Mouse (Mus musculus) midbrain, embryonic 13.5 days (tissue): Measurements from ENCODE around the gene Sap25. TPM values are rescaled to one million over a fixed set of nuclear protein-coding genes. Genes with fewer than 3 reads are reported as not detected.

Experiments
- ATAC-seq: fragments of 200-750 bp; cut with Nextera tagmentation; 2 replicates; pipeline ENCODE4 v1.8.0; 2017; ENCODE audit warnings: mild to moderate bottlenecking, moderate TSS enrichment, moderate library complexity
- H3K27ac ChIP-seq: fragments of 300-500 bp; sonication (generic); 2 replicates; pipeline ENCODE4 v1.5.1; 2015; ENCODE audit warnings: inconsistent platforms, mild to moderate bottlenecking, moderate library complexity
- H3K27me3 ChIP-seq: fragments of 300-500 bp; sonication (generic); 2 replicates; pipeline ENCODE4 v1.6.1; 2015; ENCODE audit warnings: mild to moderate bottlenecking, inconsistent platforms
- H3K36me3 ChIP-seq: fragments of 300-500 bp; sonication (generic); 2 replicates; pipeline ENCODE4 v1.6.1; 2015; ENCODE audit warnings: mild to moderate bottlenecking, inconsistent platforms
- H3K4me1 ChIP-seq: fragments of 300-500 bp; sonication (generic); replicated peaks from 2 replicates; pipeline ENCODE4 v1.6.1; 2015; ENCODE audit warnings: inconsistent platforms
- H3K4me2 ChIP-seq: fragments of 300-500 bp; sonication (generic); replicated peaks from 2 replicates; pipeline ENCODE4 v1.6.1; 2015; ENCODE audit warnings: moderate library complexity, mild to moderate bottlenecking, inconsistent platforms
- H3K4me3 ChIP-seq: fragments of 300-500 bp; sonication (generic); replicated peaks from 2 replicates; pipeline ENCODE4 v1.5.1; 2015; ENCODE audit warnings: mild to moderate bottlenecking, inconsistent platforms
- H3K9ac ChIP-seq: fragments of 300-500 bp; sonication (generic); replicated peaks from 2 replicates; pipeline ENCODE4 v1.6.1; 2015; ENCODE audit warnings: mild to moderate bottlenecking, inconsistent platforms
- H3K9me3 ChIP-seq: fragments of 300-500 bp; sonication (generic); 2 replicates; pipeline ENCODE4 v1.6.1; 2016; ENCODE audit warnings: mild to moderate bottlenecking, inconsistent platforms
- WGBS: fragments of 180-500 bp; shearing (Covaris S2); methylation state at CpG from one replicate; pipeline ENCODE4 v1.1.7; 2015; 5-methylcytosine and 5-hydroxymethylcytosine counted together
- polyA plus RNA-seq: library from polyadenylated mRNA; unstranded; fragments of >200 nt; fragmentation: Nextera tagmentation; extraction: Ambion mirVana; gene quantifications from 2 replicates; pipeline ENCODE4 v1.2.1, GENCODE M21; 2015

Gene Sap25
- polyA plus RNA-seq, 1 experiment from 2014 or later = 10.9 TPM

- H3K9ac ChIP-seq = no peak overlapping the region
- H3K4me2 ChIP-seq = no peak overlapping the region
- no peak overlapping the region for H3K4me3 ChIP-seq
- peaks cover 4% of the 10 kb centered on the region; the same call in 1 of the 2 replicates for H3K27me3 ChIP-seq
- no peaks in the 10 kb centered on the region for H3K9me3 ChIP-seq
- 94% methylated on average over 3 of the region's 3 CpGs for WGBS
- no peak for ATAC-seq
- H3K36me3 ChIP-seq = no peaks in the 10 kb centered on the region
- no peak overlapping the region for H3K27ac ChIP-seq
- H3K4me1 ChIP-seq = peaks cover 2% of the 10 kb centered on the region; the same call in 1 of the 2 replicates
Observed at GRCm38 (mm10) chr5:137689974-137690373, 48.8 kb downstream of the Sap25 start.

- H3K9me3 ChIP-seq = no peaks in the 10 kb centered on the region
- no peak overlapping the region for H3K4me3 ChIP-seq
- no peak for ATAC-seq
- H3K4me2 ChIP-seq = no peak overlapping the region
- 74% methylated on average over 9 of the region's 9 CpGs for WGBS
- peaks cover 4% of the 10 kb centered on the region; the same call in 1 of the 2 replicates for H3K27me3 ChIP-seq
- H3K4me1 ChIP-seq = no peaks in the 10 kb centered on the region
- H3K36me3 ChIP-seq = no peaks in the 10 kb centered on the region
- H3K27ac ChIP-seq = no peak overlapping the region
- no peak overlapping the region for H3K9ac ChIP-seq
Observed at GRCm38 (mm10) chr5:137690531-137690930, 49.4 kb downstream of the Sap25 start.

- Histone ChIP-seq H3K4me3 (no peak overlapping the region), H3K36me3 (no peaks in the 10 kb centered on the region), H3K9ac (no peak overlapping the region), H3K4me2 (no peak overlapping the region), H3K4me1 (no peaks in the 10 kb centered on the region), H3K27ac (no peak overlapping the region), H3K27me3 (no peaks in the 10 kb centered on the region), H3K9me3 (no peaks in the 10 kb centered on the region)
- 79% methylated on average over 1 of the region's 1 CpGs for WGBS
- no peak for ATAC-seq
Observed at GRCm38 (mm10) chr5:137691881-137692280, 50.7 kb downstream of the Sap25 start.

Other genes starting within 250 kb of the Sap25 start
- 0.08 and 0.12 TPM in 2 replicates for gene Zan, start 164.3 kb upstream of the Sap25 start, polyA plus RNA-seq
- gene Pop7, start 138.8 kb upstream of the Sap25 start, polyA plus RNA-seq = 74.0 and 82.0 TPM in 2 replicates
- 19.6 and 20.5 TPM in 2 replicates for gene Gigyf1, start 122.8 kb upstream of the Sap25 start, polyA plus RNA-seq
- not detected in 2 replicates for gene Epo, start 108.1 kb upstream of the Sap25 start, polyA plus RNA-seq
- 520 and 545 TPM in 2 replicates for gene Gnb2, start 107.8 kb upstream of the Sap25 start, polyA plus RNA-seq
- gene Actl6b, start 87.8 kb upstream of the Sap25 start, polyA plus RNA-seq = 231 and 235 TPM in 2 replicates
- gene Tfr2, start 71.5 kb upstream of the Sap25 start, polyA plus RNA-seq = 2.4 and 3.6 TPM in 2 replicates
- gene Mospd3, start 40.3 kb upstream of the Sap25 start, polyA plus RNA-seq = 37.6 and 43.1 TPM in 2 replicates
- gene Pcolce, start 27.6 kb upstream of the Sap25 start, polyA plus RNA-seq = 9.0 and 10.5 TPM in 2 replicates
- 0.23 and 0.32 TPM in 2 replicates for gene Fbxo24, start 12.3 kb upstream of the Sap25 start, polyA plus RNA-seq
- gene Lrch4, start 12.2 kb upstream of the Sap25 start, polyA plus RNA-seq = 18.7 and 21.4 TPM in 2 replicates
- 9.2 and 9.9 TPM in 2 replicates for gene Gm20605, start 12.2 kb upstream of the Sap25 start, polyA plus RNA-seq
- not detected in 2 replicates for gene Irs3, start 4.4 kb downstream of the Sap25 start, polyA plus RNA-seq
- gene Agfg2, start 43.4 kb downstream of the Sap25 start, polyA plus RNA-seq = 19.5 and 19.6 TPM in 2 replicates
- gene Nyap1, start 100.3 kb downstream of the Sap25 start, polyA plus RNA-seq = 39.9 and 42.3 TPM in 2 replicates
- gene Tsc22d4, start 104.4 kb downstream of the Sap25 start, polyA plus RNA-seq = 44.2 and 54.0 TPM in 2 replicates
- 43.4 and 48.9 TPM in 2 replicates for gene Ppp1r35, start 137.5 kb downstream of the Sap25 start, polyA plus RNA-seq
- 10.6 and 11.0 TPM in 2 replicates for gene Mepce, start 146.3 kb downstream of the Sap25 start, polyA plus RNA-seq
- gene Zcwpw1, start 146.5 kb downstream of the Sap25 start, polyA plus RNA-seq = 10.9 and 12.0 TPM in 2 replicates
- gene Pilra, start 194.9 kb downstream of the Sap25 start, polyA plus RNA-seq = 0.42 TPM in 1 of 2 replicates, not detected in the other
- not detected in 2 replicates for gene Pilrb1, start 216.8 kb downstream of the Sap25 start, polyA plus RNA-seq
- not detected in 2 replicates for gene Pilrb2, start 230.5 kb downstream of the Sap25 start, polyA plus RNA-seq